Mouse (Mus musculus): ENCODE data around the gene Tppp3.

Tppp3 gene

GRCm38 (mm10) chr8:105471314-105472015 lies at the start of gene Tppp3:
Gene Tppp3, minus strand, starts transcription at chr8:105471526.
- peak; percentile 87 for DNase-seq (ENCODE audit: low spot score)

GRCm38 (mm10) chr8:105521061-105521460 lies 49.7 kb upstream of the Tppp3 start:
- no peak for DNase-seq (ENCODE audit: low spot score)

GRCm38 (mm10) chr8:105520521-105520920 lies 49.2 kb upstream of the Tppp3 start:
- no peak for DNase-seq (ENCODE audit: low spot score)

GRCm38 (mm10) chr8:105519591-105519990 lies 48.3 kb upstream of the Tppp3 start:
- no peak for DNase-seq (ENCODE audit: low spot score)

GRCm38 (mm10) chr8:105518436-105519313 lies 47.3 kb upstream of the Tppp3 start, which contains the start of gene Hsd11b2:
Gene Hsd11b2, plus strand, starts transcription at chr8:105518755.
- no peak for DNase-seq (ENCODE audit: low spot score)

- no peak for DNase-seq (ENCODE audit: low spot score)
These were observed 46.0 kb upstream of the Tppp3 start for GRCm38 (mm10) chr8:105517346-105517745.

GRCm38 (mm10) chr8:105516018-105516645 lies 44.8 kb upstream of the Tppp3 start:
- DNase-seq (ENCODE audit: low spot score) = peak; percentile 70

GRCm38 (mm10) chr8:105514656-105515055 lies 43.3 kb upstream of the Tppp3 start:
- DNase-seq (ENCODE audit: low spot score) = peak; percentile 41

- DNase-seq (ENCODE audit: low spot score) = no peak
These were observed 42.9 kb upstream of the Tppp3 start for GRCm38 (mm10) chr8:105514194-105514593.

GRCm38 (mm10) chr8:105509997-105510735 lies 38.8 kb upstream of the Tppp3 start:
- DNase-seq (ENCODE audit: low spot score) = no peak

GRCm38 (mm10) chr8:105508758-105509157 lies 37.4 kb upstream of the Tppp3 start:
- DNase-seq (ENCODE audit: low spot score) = no peak

- DNase-seq (ENCODE audit: low spot score) = no peak
These were observed 35.7 kb upstream of the Tppp3 start for GRCm38 (mm10) chr8:105506977-105507376.

GRCm38 (mm10) chr8:105504617-105505016 lies 33.3 kb upstream of the Tppp3 start:
- DNase-seq (ENCODE audit: low spot score) = no peak

- DNase-seq (ENCODE audit: low spot score) = no peak
These were observed 28.5 kb upstream of the Tppp3 start for GRCm38 (mm10) chr8:105499787-105500186.

- DNase-seq (ENCODE audit: low spot score) = peak; percentile 96
These were observed 25.3 kb upstream of the Tppp3 start, which contains the start of gene Zdhhc1 for GRCm38 (mm10) chr8:105496439-105497180. Gene Zdhhc1, minus strand, starts transcription at chr8:105496902.

GRCm38 (mm10) chr8:105495350-105496302 lies 24.3 kb upstream of the Tppp3 start:
- no peak for DNase-seq (ENCODE audit: low spot score)

- DNase-seq (ENCODE audit: low spot score) = no peak
These were observed 23.2 kb upstream of the Tppp3 start for GRCm38 (mm10) chr8:105494566-105494965.

GRCm38 (mm10) chr8:105493495-105493894 lies 22.2 kb upstream of the Tppp3 start:
- DNase-seq (ENCODE audit: low spot score) = no peak

- no peak for DNase-seq (ENCODE audit: low spot score)
These were observed 18.0 kb upstream of the Tppp3 start for GRCm38 (mm10) chr8:105489281-105489680.

- no peak for DNase-seq (ENCODE audit: low spot score)
These were observed 16.8 kb upstream of the Tppp3 start for GRCm38 (mm10) chr8:105488082-105488481.

All from urinary bladder, postnatal 25 days (tissue).